11 mouse cellular contexts compared by ENCODE assay signal in the genomic region with DNA sequence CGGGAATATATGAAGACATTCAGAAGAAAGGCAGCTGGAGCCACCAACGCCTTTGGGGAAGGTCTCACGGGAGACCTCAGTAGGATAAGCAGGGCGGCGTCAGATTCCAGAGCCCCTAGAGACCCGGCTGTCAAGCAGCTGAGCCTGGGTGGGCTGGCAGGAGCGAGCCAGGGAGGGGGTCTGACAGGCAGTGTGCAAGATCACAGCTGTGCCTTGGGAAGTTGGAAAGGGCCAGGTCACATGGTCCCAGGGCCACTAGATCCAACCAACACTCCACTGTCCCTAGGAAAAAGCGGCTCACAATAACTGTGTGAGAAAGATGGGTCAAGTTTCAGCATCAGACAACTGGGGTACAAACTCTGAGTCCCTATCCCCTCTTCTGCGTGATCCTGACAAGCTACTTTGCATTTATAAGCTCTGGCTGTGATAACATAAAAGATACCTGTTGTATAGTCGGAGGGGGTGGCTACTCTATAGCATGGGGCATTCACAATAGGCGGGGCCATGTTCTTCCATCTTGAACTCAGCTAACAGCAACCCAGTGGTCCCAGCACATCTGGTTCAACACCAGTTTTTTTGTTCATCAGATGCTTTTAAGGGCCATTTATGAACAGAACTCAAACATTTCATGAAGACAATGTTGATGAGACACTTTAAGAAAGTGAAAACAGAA. TPM values are rescaled to one million over a fixed set of nuclear protein-coding genes. Genes with fewer than 3 reads are reported as not detected.
DNase-seq lines count a peak whose midpoint lies in the region; ATAC-seq and TF ChIP-seq lines count a peak whose summit lies in the region.
"Had no signal": no experiment of that assay in that cellular context is flagged by ENCODE, and none has a peak within 500 bp of the region (broad histone marks: within the 10 kb centered on the region; RNA-seq: fewer than 3 reads in every experiment).

No protein-coding gene starts in this region.

- H3K36me3 ChIP-seq in limb, embryonic 11.5 days (ENCODE audit: control insufficient read depth, insufficient read depth, low read length), result no peaks in the 10 kb centered on the region
- H3K36me3 ChIP-seq in limb, embryonic 10.5 days, result no peaks in the 10 kb centered on the region
- no peaks in the 10 kb centered on the region for H3K36me3 ChIP-seq in embryonic facial prominence, embryonic 12.5 days
- H3K36me3 ChIP-seq in myocyte (ENCODE audit: control insufficient read depth, insufficient read depth), result no peaks in the 10 kb centered on the region
- H3K36me3 ChIP-seq: liver, embryonic 12.5 days had no signal

- H3K27me3 ChIP-seq in limb, embryonic 11.5 days (ENCODE audit: control insufficient read depth, insufficient read depth, low read length), result no peaks in the 10 kb centered on the region
- H3K27me3 ChIP-seq in limb, embryonic 10.5 days (ENCODE audit: low read depth, poor library complexity, severe bottlenecking), result no peaks in the 10 kb centered on the region
- no peaks in the 10 kb centered on the region for H3K27me3 ChIP-seq in embryonic facial prominence, embryonic 12.5 days
- no peaks in the 10 kb centered on the region for H3K27me3 ChIP-seq in myocyte (ENCODE audit: control insufficient read depth, insufficient read depth, insufficient read length)
- H3K27me3 ChIP-seq: liver, embryonic 12.5 days had no signal

- H3K9me3 ChIP-seq in limb, embryonic 11.5 days (ENCODE audit: control insufficient read depth, low read length), result no peaks in the 10 kb centered on the region
- no peaks in the 10 kb centered on the region for H3K9me3 ChIP-seq in limb, embryonic 10.5 days (replicated peaks)
- no peaks in the 10 kb centered on the region for H3K9me3 ChIP-seq in embryonic facial prominence, embryonic 12.5 days
- H3K9me3 ChIP-seq: liver, embryonic 12.5 days had no signal

- 0 out of 2 replicates have a peak, but pooled peaks cover 5% of the 10 kb centered on the region for H3K4me1 ChIP-seq in limb, embryonic 11.5 days (ENCODE audit: control insufficient read depth, insufficient read depth, low read length)
- peaks cover 23% of the 10 kb centered on the region for H3K4me1 ChIP-seq in limb, embryonic 10.5 days
- peaks cover 23% of the 10 kb centered on the region for H3K4me1 ChIP-seq in embryonic facial prominence, embryonic 12.5 days

- H3K79me2 ChIP-seq in myocyte (ENCODE audit: control insufficient read depth, insufficient read depth), result peaks cover 33% of the 10 kb centered on the region

- no peak for TF ChIP-seq POLR2A in myocyte (IDR thresholded peaks at IDR 0.05; ENCODE audit: insufficient read length, low read depth)

- ATAC-seq in limb, embryonic 11.5 days (ENCODE audit: insufficient number of reproducible peaks, low FRiP score, low TSS enrichment, low read depth), result peak; percentile 75; the same call in 1 of the 2 replicates
- peak; percentile 65 for ATAC-seq in embryonic facial prominence, embryonic 12.5 days (ENCODE audit: insufficient number of reproducible peaks, insufficient read depth, low FRiP score, low TSS enrichment)
- ATAC-seq: intestine, postnatal 0 days; liver, embryonic 12.5 days had no signal

- H3K27ac ChIP-seq in limb, embryonic 11.5 days (replicated peaks; ENCODE audit: low read depth, low read length), result no peak overlapping the region
- no peak overlapping the region for H3K27ac ChIP-seq in limb, embryonic 10.5 days
- no peak overlapping the region for H3K27ac ChIP-seq in embryonic facial prominence, embryonic 12.5 days
- H3K27ac ChIP-seq: liver, embryonic 12.5 days had no signal

- H3K4me2 ChIP-seq in limb, embryonic 11.5 days (ENCODE audit: low read depth, severe bottlenecking), result no peak overlapping the region
- no peak overlapping the region for H3K4me2 ChIP-seq in embryonic facial prominence, embryonic 12.5 days (replicated peaks)
- peak overlapping the region; percentile 14 for H3K4me2 ChIP-seq in myocyte (ENCODE audit: low read depth)
- H3K4me2 ChIP-seq: liver, embryonic 12.5 days had no signal

- H3ac ChIP-seq in myocyte (ENCODE audit: control insufficient read depth, insufficient read length), result no peak overlapping the region

- no peak overlapping the region for H3K9ac ChIP-seq in limb, embryonic 11.5 days (ENCODE audit: low read length)
- H3K9ac ChIP-seq in embryonic facial prominence, embryonic 12.5 days, result no peak overlapping the region
- H3K9ac ChIP-seq: liver, embryonic 12.5 days had no signal

- peak; percentile 33 for DNase-seq in limb, embryonic 11.5 days (ENCODE audit: low spot score)
- DNase-seq in limb, embryonic 10.5 days (ENCODE audit: low spot score), result no peak
- peak; percentile 61 for DNase-seq in heart, postnatal 4 days
- no peak for DNase-seq in left cerebral cortex, adult 11 months (ENCODE audit: low spot score)
- no peak for DNase-seq in right cerebral cortex, postnatal 25 days
- DNase-seq: gastrocnemius, postnatal 10 days; thymus, postnatal 4 days had no signal

- no peak overlapping the region for H3K4me3 ChIP-seq in limb, embryonic 11.5 days (ENCODE audit: low read depth, low read length)
- no peak overlapping the region for H3K4me3 ChIP-seq in limb, embryonic 10.5 days
- H3K4me3 ChIP-seq in embryonic facial prominence, embryonic 12.5 days, result no peak overlapping the region
- no peak overlapping the region for H3K4me3 ChIP-seq in myocyte
- H3K4me3 ChIP-seq: liver, embryonic 12.5 days had no signal

- WGBS in limb, embryonic 11.5 days, result 40% methylated on average over 11 of the region's 11 CpGs
- WGBS in limb, embryonic 10.5 days, result 41% methylated on average over 11 of the region's 11 CpGs
- 46% methylated on average over 11 of the region's 11 CpGs for WGBS in embryonic facial prominence, embryonic 12.5 days

TF ChIP-seq in myocyte, 11 proteins besides CTCF, POLR2A, EP300 and RAD21:
- TF ChIP-seq MYOG (IDR thresholded peaks at IDR 0.05; ENCODE audit: control insufficient read depth in 1 of 3, insufficient read depth in 1 of 3, insufficient read length in 2 of 3, low read depth in 2 of 3) (peak in 2 of 3 experiments; percentile 88 to 95), SRF (IDR thresholded peaks at IDR 0.05; ENCODE audit: control insufficient read depth, insufficient read length, low read depth) (no peak), MYOD1 (IDR thresholded peaks at IDR 0.05; ENCODE audit: control insufficient read depth in 1 of 3, insufficient read length in 2 of 3, low read depth in 2 of 3) (peak in 2 of 3 experiments; percentile 79 to 81), USF1 (IDR thresholded peaks at IDR 0.05; ENCODE audit: low read depth) (peak; percentile 53), TCF3 (IDR thresholded peaks at IDR 0.05; ENCODE audit: insufficient read length, low read depth) (peak; percentile 29), POLR2AphosphoS2 (IDR thresholded peaks at IDR 0.05; ENCODE audit: insufficient read length, low read depth) (no peak), E2F4 (IDR thresholded peaks at IDR 0.05; ENCODE audit: insufficient read depth) (no peak), TCF12 (IDR thresholded peaks at IDR 0.05; ENCODE audit: insufficient read depth, poor library complexity, severe bottlenecking) (peak; percentile 45), CEBPB (IDR thresholded peaks at IDR 0.05; ENCODE audit: insufficient read depth, poor library complexity, severe bottlenecking) (no peak)
TF ChIP-seq in myocyte: peak in this region for 5.

RNA-seq across cellular contexts. Expression of gene Lrch1, which starts 20.6 kb away (rescaled TPM):
- polyA plus RNA-seq in limb, embryonic 11.5 days (2014; fragmentation: Nextera tagmentation; extraction: Ambion mirVana), result 11.3 and 12.9 TPM in 2 replicates
- 7.0 and 9.9 TPM in 2 replicates for polyA plus RNA-seq in limb, embryonic 10.5 days (2016; fragmentation: Nextera tagmentation; extraction: Ambion mirVana)
- 15.3 and 15.7 TPM in 2 replicates for polyA plus RNA-seq in embryonic facial prominence, embryonic 12.5 days (2016; fragmentation: Nextera tagmentation; extraction: Ambion mirVana)
- 10 to 100 TPM; 18.7 to 26.3 TPM for total RNA-seq in heart, postnatal 4 days (2021)
- 9.9 TPM for polyA plus RNA-seq in myocyte (2012; fragmentation: generic; extraction: Trizol)

Comparison
In these comparisons a context has a peak if more than half of its experiments do, and no peak if none do; other contexts are left out.
1. DNase-seq: peak in limb, embryonic 11.5 days (single experiment) and heart, postnatal 4 days (single experiment); none in limb, embryonic 10.5 days (single experiment), left cerebral cortex, adult 11 months (single experiment) and right cerebral cortex, postnatal 25 days (single experiment).